Mouse (Mus musculus) MEL-GATA-1-ER (cell line): ENCODE measurements around the gene Phospho1.
A peak's percentile ranks its signal among the peaks of the same experiment; 100 is the strongest.

Source experiments
- DNase-seq: peaks from one replicate; pipeline ENCODE4 v3.0.0-alpha.2; 2012; ENCODE audit warnings: low read depth; ENCODE audit errors: extremely low read depth

Phospho1 gene

GRCm38 (mm10) chr11:95834143-95834667, 9.9 kb downstream of the Phospho1 start:
- DNase-seq = peak; percentile 73

GRCm38 (mm10) chr11:95834742-95835710, 10.7 kb downstream of the Phospho1 start:
- peak; percentile 96 for DNase-seq

- DNase-seq = no peak
Measured at GRCm38 (mm10) chr11:95835832-95836231, 11.5 kb downstream of the Phospho1 start.

- no peak for DNase-seq
Measured at GRCm38 (mm10) chr11:95836433-95836832, 12.1 kb downstream of the Phospho1 start.

GRCm38 (mm10) chr11:95837059-95837458, 12.8 kb downstream of the Phospho1 start, which contains the start of gene Gngt2:
TSS of gene Gngt2 (plus strand) at chr11:95837216.
- DNase-seq = no peak

- DNase-seq = no peak
Measured at GRCm38 (mm10) chr11:95838598-95838997, 14.3 kb downstream of the Phospho1 start.

GRCm38 (mm10) chr11:95838999-95839868, 14.9 kb downstream of the Phospho1 start:
- no peak for DNase-seq

- DNase-seq = no peak
Measured at GRCm38 (mm10) chr11:95840694-95841497, 16.6 kb downstream of the Phospho1 start.

GRCm38 (mm10) chr11:95841498-95841830, 17.2 kb downstream of the Phospho1 start:
- no peak for DNase-seq

GRCm38 (mm10) chr11:95842074-95842681, 17.9 kb downstream of the Phospho1 start, which contains the start of gene Abi3:
TSS of gene Abi3 (minus strand) at chr11:95842476.
- DNase-seq = no peak

GRCm38 (mm10) chr11:95842953-95843352, 18.7 kb downstream of the Phospho1 start:
- DNase-seq = peak; percentile 54

- DNase-seq = no peak
Measured at GRCm38 (mm10) chr11:95843421-95843950, 19.2 kb downstream of the Phospho1 start.

GRCm38 (mm10) chr11:95844935-95845334, 20.6 kb downstream of the Phospho1 start:
- DNase-seq = no peak

- DNase-seq = no peak
Measured at GRCm38 (mm10) chr11:95850898-95851297, 26.6 kb downstream of the Phospho1 start.

GRCm38 (mm10) chr11:95853684-95854083, 29.4 kb downstream of the Phospho1 start:
- DNase-seq = no peak

GRCm38 (mm10) chr11:95857306-95857705, 33.0 kb downstream of the Phospho1 start:
- no peak for DNase-seq

GRCm38 (mm10) chr11:95857716-95858527, 33.6 kb downstream of the Phospho1 start:
- DNase-seq = peak; percentile 19

- peak; percentile 96 for DNase-seq
Measured at GRCm38 (mm10) chr11:95858528-95859467, 34.5 kb downstream of the Phospho1 start.
